Mouse (Mus musculus) ovary, adult 18-20 months (tissue): ENCODE results near the gene Lrriq4.
"Not testable (repeated sequence)": the region's sequence is repeated elsewhere in the genome, so short reads cannot be mapped to it uniquely, and the experiment has no call there.

ENCODE experiments used
- DNase-seq: peaks from one replicate; pipeline ENCODE4 v3.0.0; 2022; ENCODE audit warnings: low spot score, mixed read lengths

Gene Lrriq4

DNA sequence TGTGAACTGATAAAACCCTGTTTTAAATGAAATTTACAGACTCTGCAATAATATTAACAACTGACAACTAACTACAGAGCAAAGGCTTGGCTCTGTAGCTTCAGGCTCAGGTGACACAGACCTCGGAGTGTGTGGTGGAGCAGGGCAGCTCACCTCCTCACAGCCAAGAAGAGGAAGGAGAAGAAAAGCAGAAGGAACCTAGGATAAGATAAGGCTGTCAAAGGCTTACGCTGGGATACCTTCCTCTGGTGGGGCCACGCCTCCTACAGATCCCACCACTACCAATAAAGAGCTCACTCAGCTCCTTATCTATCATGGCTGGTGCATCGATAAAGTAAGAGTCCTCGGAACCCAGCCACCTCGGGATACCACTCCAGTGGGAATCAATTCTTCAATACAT is 38.9 kb downstream of the Lrriq4 start:
- no peak for DNase-seq

DNA sequence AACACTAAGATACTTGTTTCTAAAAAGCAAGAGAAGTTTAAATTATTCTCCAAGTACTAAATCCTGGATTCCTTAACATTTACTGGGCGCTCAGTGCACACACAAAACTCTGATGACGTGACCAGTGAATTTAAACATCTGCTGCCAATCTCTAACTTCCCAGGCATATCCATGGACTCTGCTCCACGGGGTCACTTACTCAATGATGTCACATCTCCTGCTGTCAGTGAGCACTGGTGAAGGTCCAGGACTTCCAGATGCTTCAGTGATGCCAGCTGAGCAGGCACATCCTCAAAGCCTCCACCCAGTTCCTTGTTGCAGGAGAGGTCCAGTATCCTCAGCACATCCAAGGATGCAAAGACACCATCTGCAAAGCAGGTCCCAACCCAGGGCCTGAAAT is 42.9 kb downstream of the Lrriq4 start:
- DNase-seq = no peak

DNA sequence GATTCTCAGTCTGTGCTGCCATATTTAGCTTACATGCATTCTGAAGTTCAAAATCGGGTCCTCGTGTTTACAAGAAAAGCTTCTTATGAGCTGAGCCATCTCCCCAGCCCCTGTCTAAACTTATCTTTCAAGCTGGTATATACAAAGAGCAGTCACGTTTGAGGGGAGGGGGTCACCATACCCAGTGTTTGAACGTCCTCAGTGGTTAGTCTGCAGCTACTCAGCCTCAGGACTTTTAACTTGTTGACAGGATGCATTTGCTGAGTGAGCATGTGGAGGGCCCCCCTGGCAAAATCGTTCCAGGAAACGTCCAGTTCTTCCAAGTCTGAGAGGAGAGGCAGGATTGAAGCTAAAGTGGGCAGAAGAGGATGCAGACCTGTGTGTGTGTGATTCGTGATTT is 46.7 kb downstream of the Lrriq4 start:
- no peak for DNase-seq

DNA sequence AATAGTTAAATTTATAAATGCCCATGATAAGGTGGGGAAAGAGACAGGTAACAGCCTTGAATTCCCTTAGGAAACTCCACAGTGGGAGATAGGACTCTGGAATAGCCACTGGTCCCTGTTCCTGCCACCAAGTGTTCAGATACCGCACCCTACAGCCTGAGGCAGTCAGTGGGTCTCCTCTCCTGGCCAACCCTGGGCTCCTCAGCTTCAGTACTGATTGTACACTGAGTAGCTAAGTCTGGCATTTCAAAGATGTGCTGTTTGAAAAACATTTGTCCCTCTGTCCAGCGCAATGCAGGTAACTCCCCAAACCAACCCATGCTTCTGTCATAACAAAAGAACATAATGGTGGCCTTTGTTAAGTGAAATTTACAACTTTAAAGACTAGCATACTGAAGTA is 51.4 kb downstream of the Lrriq4 start:
- no peak for DNase-seq

DNA sequence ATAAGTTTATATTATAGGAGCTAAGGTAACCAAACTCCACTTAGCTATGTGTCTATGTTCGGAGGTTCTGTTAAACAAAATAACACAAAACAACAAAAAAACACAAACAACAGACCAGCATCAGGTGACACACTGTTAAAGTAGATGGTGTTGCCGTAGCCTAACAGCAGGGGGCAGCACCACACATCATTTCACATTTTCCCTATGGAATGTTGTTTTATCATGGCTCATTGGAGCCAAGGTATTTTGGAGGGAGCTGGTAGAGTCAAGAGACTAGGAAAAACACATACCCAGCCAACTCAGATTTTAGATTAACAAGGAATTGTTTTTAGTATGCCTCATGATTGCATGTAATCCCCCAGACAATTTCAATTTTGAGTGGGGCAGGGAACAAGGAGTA is 52.0 kb downstream of the Lrriq4 start:
- no peak for DNase-seq

DNA sequence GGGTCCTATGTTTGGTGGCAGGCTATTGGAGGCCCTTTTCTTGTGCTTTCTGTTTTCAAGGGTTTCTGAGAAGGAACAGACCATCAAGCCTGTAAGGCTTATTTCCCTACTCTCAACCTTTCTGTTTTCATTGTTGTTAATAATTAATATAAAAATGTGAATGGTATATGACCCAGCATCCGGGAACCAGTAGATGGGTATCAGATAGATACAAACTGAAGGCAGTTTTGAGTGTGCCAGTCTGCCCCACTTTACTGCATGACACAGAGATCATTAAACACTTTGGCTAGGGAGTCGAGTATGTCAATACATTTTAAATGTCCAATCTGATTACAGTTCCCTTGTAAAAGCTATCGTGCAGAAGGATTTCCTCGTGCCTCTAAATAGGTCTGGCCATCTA is 53.6 kb downstream of the Lrriq4 start:
- DNase-seq = no peak

DNA sequence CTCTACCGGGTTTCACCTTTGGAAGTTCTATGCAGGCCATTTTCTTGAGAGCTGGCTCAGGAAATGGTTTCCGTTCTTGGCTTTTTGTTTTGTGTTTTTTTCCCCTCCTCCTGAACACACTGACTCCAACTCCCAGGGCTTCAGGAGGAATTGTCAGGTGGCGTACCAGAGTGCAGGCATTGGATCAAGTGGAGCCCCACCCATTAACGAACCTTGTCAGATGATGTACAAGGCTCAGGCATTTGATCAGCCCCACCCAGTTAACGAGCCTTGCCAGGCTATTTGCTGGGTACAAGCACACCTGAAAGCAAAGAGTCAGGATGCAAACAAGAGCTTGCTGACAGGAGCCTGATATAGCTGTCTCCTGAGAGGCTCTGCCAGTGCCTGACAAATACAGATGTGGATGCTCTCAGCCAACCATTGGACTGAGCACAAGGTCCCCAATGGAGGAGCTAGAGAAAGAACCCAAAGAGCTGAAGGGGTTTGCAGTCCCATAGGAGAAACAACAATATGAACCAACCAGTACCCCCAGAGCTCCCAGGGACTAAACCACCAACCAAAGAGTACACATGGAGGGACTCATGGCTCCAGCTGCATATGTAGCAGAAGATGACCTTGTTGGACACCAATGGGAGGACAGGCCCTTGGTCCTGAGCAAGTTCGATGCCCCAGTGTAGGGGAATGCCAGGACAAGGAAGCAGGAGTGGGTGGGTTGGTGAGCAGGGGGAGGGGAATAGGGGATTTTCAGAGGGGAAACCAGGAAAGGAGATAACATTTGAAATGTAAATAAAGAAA is 55.6 kb downstream of the Lrriq4 start, which contains the start of gene Lrrc31:
Gene Lrrc31 (minus strand): TSS at position 133 of the 795 bp plus-strand sequence.
- DNase-seq = not testable (repeated sequence)

DNA sequence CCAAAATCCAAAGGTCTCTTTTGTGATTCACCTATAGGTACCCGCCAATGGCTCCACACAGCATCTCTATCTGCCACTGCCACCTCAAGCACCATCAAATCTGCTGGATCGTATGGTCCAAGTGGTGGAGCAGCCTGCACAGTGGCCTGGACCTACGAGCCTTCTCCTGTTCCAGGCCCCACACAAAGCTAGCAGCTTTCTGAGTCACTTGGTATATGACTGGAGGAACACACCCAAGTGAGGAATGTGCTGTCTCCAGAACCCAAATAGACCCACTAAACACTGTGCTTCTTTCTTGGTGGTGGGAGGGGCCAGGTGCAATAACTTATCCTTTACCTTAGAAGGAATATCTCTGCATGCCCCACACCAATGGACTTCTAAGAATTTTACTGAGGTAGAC is 61.7 kb downstream of the Lrriq4 start:
- no peak for DNase-seq

DNA sequence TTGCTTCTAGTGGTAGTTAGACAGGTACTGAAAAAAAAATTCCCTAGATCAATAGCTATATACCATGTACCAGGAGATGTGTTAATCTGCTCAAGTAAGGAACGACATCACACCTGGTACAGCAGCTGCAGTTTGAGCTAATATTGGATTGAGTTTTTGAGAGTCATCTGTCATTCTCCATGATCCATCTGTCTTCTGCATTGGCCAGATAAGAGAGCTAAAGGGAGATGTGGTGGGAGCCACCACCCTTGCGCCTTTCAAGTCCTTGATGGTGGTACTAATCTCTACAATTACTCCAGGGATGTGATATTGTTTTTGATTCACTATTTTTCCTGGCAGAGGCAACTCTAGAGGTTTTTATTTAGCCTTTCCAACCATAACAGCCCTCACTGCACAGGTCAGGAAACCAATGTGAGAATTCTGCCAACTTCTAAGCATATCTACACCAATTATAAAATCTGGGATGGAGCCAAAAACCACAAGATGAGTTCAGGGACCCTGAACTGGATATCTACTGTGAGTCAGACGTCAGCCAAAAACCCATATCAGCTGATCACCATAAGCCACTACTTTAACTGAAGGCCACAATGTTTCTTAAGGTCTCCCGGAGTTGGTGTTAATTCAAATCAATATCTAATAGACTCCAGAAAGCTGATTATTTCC is 62.4 kb downstream of the Lrriq4 start:
- DNase-seq = no peak

DNA sequence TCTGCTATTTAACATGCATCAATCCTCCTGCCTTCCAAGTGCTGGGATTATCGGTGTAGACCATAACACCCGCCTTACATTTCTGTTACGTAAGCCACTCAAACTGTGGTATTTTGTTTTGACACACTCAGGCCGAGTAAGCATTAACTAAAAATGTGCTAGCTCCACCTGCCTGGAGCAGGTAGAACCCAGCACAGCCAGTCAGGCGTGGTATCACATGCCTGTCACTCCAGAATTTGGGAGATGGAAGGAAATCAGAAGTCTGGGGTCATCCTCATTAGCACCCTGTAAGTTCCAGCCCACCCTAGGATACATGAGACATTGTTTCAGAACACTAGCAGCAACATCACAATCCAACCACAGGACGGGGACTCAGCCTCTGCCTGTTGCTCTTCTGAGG is 65.9 kb downstream of the Lrriq4 start:
- no peak for DNase-seq

DNA sequence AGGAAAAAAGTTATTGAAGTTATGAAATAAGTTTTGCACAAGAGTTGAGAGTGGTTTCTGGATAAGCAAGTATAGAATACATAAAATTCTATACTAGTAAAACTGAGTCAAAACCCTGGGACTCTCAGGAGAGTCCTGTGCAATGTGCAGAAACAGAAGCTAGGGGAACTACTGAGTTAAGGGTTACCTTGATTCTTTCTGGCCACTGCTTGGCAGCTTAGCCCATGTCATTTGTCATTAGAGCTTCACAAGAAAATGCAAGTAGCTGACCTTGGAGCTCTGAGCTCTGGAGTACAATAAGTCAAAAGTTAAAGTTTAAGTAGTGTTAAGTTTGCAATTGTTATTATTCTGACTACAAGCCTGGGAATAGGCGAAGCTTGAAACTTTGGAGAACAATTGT is 69.0 kb downstream of the Lrriq4 start:
- no peak for DNase-seq

DNA sequence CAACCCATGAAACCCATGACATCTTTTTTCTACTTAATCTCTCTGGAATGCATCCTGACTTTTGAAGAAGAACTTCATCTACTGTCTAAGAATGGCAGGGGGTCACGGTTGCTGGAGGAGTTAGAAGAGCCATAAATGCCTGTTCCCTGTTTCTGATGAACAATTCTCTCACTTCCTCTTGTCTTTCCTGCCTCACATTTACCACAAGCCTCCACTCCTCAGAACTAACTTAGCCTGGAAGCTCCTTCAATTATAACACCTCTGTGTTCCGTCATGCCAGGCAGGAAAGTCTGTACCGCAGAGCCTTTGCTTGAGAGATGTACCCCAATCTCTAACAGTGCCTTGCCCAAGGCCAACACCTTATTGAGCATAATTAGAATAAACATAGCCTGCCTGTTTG is 74.3 kb downstream of the Lrriq4 start:
- no peak for DNase-seq
